Mouse (Mus musculus) monocyte, adult 2 months (primary cell): Measurements from ENCODE around the gene Nuak2.
A peak's percentile ranks its signal among the peaks of the same experiment; 100 is the strongest.
"Not testable (repeated sequence)": the region's sequence is repeated elsewhere in the genome, so short reads cannot be mapped to it uniquely, and the experiment has no call there.

ENCODE experiments used
- DNase-seq, 2 experiments: peaks; one replicate each; pipeline ENCODE4 v3.0.0; 2022; ENCODE audit warnings: low spot score in 2 of 2, low read depth in 1 of 2

Gene Nuak2

GRCm38 (mm10) chr1:132349601-132350000, 33.7 kb downstream of the Nuak2 start:
- not testable (repeated sequence) for DNase-seq

GRCm38 (mm10) chr1:132351058-132351457, 35.1 kb downstream of the Nuak2 start:
- DNase-seq = no peak

- DNase-seq = no peak
Measured at GRCm38 (mm10) chr1:132353389-132353788, 37.5 kb downstream of the Nuak2 start.

- no peak for DNase-seq
Measured at GRCm38 (mm10) chr1:132354234-132354633, 38.3 kb downstream of the Nuak2 start.

- DNase-seq = no peak
Measured at GRCm38 (mm10) chr1:132355162-132355601, 39.3 kb downstream of the Nuak2 start.

- peak; percentile 54 to 76 for DNase-seq
Measured at GRCm38 (mm10) chr1:132355841-132356242, 39.9 kb downstream of the Nuak2 start.

- DNase-seq = no peak
Measured at GRCm38 (mm10) chr1:132356841-132357240, 40.9 kb downstream of the Nuak2 start.

- no peak for DNase-seq
Measured at GRCm38 (mm10) chr1:132361959-132362358, 46.0 kb downstream of the Nuak2 start.

- no peak for DNase-seq
Measured at GRCm38 (mm10) chr1:132364388-132364787, 48.5 kb downstream of the Nuak2 start.

GRCm38 (mm10) chr1:132364896-132365557, 49.1 kb downstream of the Nuak2 start:
- no peak for DNase-seq

GRCm38 (mm10) chr1:132365645-132366044, 49.7 kb downstream of the Nuak2 start:
- DNase-seq = no peak

GRCm38 (mm10) chr1:132366235-132366634, 50.3 kb downstream of the Nuak2 start:
- no peak for DNase-seq

GRCm38 (mm10) chr1:132366937-132367336, 51.0 kb downstream of the Nuak2 start:
- no peak for DNase-seq

GRCm38 (mm10) chr1:132367692-132368506, 52.0 kb downstream of the Nuak2 start:
- DNase-seq = peak; percentile 41 to 67

- peak; percentile 43 to 63 for DNase-seq
Measured at GRCm38 (mm10) chr1:132370681-132371173, 54.8 kb downstream of the Nuak2 start.

- DNase-seq = no peak
Measured at GRCm38 (mm10) chr1:132371298-132372081, 55.6 kb downstream of the Nuak2 start.

GRCm38 (mm10) chr1:132372354-132372753, 56.4 kb downstream of the Nuak2 start:
- no peak for DNase-seq

- DNase-seq = no peak
Measured at GRCm38 (mm10) chr1:132372896-132373534, 57.1 kb downstream of the Nuak2 start.

GRCm38 (mm10) chr1:132374140-132374872, 58.4 kb downstream of the Nuak2 start:
- DNase-seq = no peak

GRCm38 (mm10) chr1:132374873-132375244, 58.9 kb downstream of the Nuak2 start:
- peak in 1 of 2 experiments; percentile 31 for DNase-seq
